Mouse (Mus musculus) liver, postnatal 0 days (tissue): ENCODE data around the gene Tef. TPM values are rescaled to one million over a fixed set of nuclear protein-coding genes. Genes with fewer than 3 reads are reported as not detected.

Experiments used
- ATAC-seq: fragments of 200-750 bp; cut with Nextera tagmentation; 2 replicates; pipeline ENCODE4 v1.8.0; 2017; ENCODE audit warnings: mild to moderate bottlenecking, moderate library complexity
- DNase-seq: peaks from one replicate; pipeline ENCODE4 v3.0.0-alpha.2; 2016
- H3K27ac ChIP-seq: fragments of 300-500 bp; sonication (generic); 2 replicates; pipeline ENCODE4 v1.5.1; 2014; ENCODE audit warnings: antibody characterized with exemption, moderate library complexity, mild to moderate bottlenecking, low read depth
- H3K27me3 ChIP-seq: fragments of 300-500 bp; sonication (generic); 2 replicates; pipeline ENCODE4 v1.6.1; 2014; ENCODE audit warnings: low read length, control low read depth, mixed read lengths; ENCODE audit not compliant: insufficient read depth
- H3K36me3 ChIP-seq: fragments of 300-500 bp; sonication (generic); replicated peaks from 2 replicates; pipeline ENCODE4 v1.6.1; 2014; ENCODE audit warnings: mild to moderate bottlenecking, control low read depth, low read length, moderate library complexity, mixed read lengths; ENCODE audit not compliant: insufficient read depth
- H3K4me1 ChIP-seq: fragments of 300-500 bp; sonication (generic); 2 replicates; pipeline ENCODE4 v1.6.1; 2014; ENCODE audit warnings: antibody characterized with exemption, mild to moderate bottlenecking, control low read depth; ENCODE audit not compliant: insufficient read depth
- H3K4me2 ChIP-seq: fragments of 300-500 bp; sonication (generic); 2 replicates; pipeline ENCODE4 v1.6.1; 2014; ENCODE audit warnings: low read depth, mild to moderate bottlenecking, low read length, moderate library complexity, mixed read lengths
- H3K4me3 ChIP-seq: fragments of 300-500 bp; sonication (generic); 2 replicates; pipeline ENCODE4 v1.5.1; 2014; ENCODE audit warnings: low read depth, low read length
- H3K9ac ChIP-seq: fragments of 300-500 bp; sonication (generic); replicated peaks from 2 replicates; pipeline ENCODE4 v1.6.1; 2014; ENCODE audit warnings: mild to moderate bottlenecking, moderate library complexity
- H3K9me3 ChIP-seq: fragments of 300-500 bp; sonication (generic); 2 replicates; pipeline ENCODE4 v1.6.1; 2016; ENCODE audit warnings: mild to moderate bottlenecking, control low read depth, low read length, mixed read lengths
- CTCF ChIP-seq: sonication (generic); IDR thresholded peaks from 2 replicates; pipeline ENCODE4 v1.5.1; 2016; ENCODE audit warnings: antibody characterized with exemption, low read depth
- EP300 ChIP-seq: IDR thresholded peaks from 2 replicates; pipeline ENCODE4 v1.6.1; 2016; ENCODE audit warnings: antibody characterized with exemption, low read depth, mild to moderate bottlenecking
- WGBS: fragments of 180-500 bp; shearing (Covaris S2); extraction: QIAGEN DNeasy Blood & Tissue Kit; methylation state at CpG from one replicate; pipeline ENCODE4 v1.1.7; 2014; ENCODE audit not compliant: insufficient replicate concordance; 5-methylcytosine and 5-hydroxymethylcytosine counted together
- polyA plus RNA-seq: library from polyadenylated mRNA; unstranded; fragments of >200 nt; fragmentation: Nextera tagmentation; extraction: Ambion mirVana; gene quantifications from 2 replicates; pipeline ENCODE4 v1.2.1, GENCODE M21; 2015

Tef gene
- polyA plus RNA-seq, 1 experiment from 2014 or later, result 14.0 TPM

DNA sequence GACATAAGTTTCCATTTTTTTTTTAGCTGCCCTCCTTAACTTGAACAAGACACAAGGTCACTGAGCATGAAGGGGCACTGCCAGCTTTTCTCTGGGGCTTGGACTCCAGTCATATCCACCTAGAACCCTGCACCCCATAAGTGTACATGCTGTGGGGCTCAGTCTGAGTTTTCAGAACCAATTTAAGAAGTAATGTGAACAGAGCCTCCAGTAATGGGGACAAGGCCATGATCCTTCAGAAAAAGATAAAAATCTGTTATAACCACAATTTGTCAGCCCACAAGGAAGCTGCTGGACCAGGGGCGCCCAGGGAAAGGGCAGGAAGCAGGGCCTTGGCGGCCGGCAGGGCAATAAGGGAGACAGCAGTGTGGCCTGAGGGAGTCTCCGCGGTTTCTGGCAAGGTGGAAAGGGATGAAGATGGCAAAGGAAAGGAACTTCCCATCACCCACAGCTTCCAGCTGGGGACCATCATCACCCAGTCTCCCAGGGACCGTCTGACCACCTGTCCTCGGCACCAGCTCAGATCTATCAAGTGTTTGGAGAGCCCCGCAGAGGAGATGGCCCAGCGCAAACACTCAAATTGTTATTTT lies 50.3 kb downstream of the Tef start:
- Histone ChIP-seq H3K36me3 (peaks cover 37% of the 10 kb centered on the region), H3K4me1 (peaks cover 9% of the 10 kb centered on the region), H3K27me3 (no peaks in the 10 kb centered on the region), H3K9ac (peak overlapping the region; percentile 45; the same call in 1 of the 2 replicates), H3K9me3 (no peaks in the 10 kb centered on the region), H3K4me2 (peak overlapping the region; percentile 37), H3K27ac (peak overlapping the region; percentile 82), H3K4me3 (no peak overlapping the region)
- TF ChIP-seq CTCF (no peak), EP300 (no peak)
- ATAC-seq (no peak), DNase-seq (no peak)
- WGBS, result 70% methylated on average over 9 of the region's 9 CpGs

DNA sequence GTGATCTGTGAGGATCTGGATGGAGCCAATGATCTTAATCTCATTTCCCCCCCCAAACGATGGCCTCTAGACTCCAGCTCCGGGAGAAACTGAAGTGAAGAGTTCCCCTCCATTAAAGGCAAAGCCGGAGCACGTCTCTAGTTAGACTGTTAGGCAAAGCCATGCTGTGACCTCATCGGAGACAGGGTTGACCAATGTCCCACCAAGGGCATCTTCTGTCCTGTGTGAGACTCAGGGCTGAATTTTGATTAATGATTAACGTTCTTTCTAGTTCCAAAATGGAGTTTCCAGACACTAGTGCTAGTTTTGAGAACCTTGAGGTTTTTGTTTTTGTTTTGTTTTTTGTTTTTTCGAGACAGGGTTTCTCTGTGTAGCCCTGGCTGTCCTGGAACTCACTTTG lies 50.9 kb downstream of the Tef start:
- H3K36me3 ChIP-seq, result peaks cover 37% of the 10 kb centered on the region
- H3K9ac ChIP-seq, result peak overlapping the region; percentile 45; the same call in 1 of the 2 replicates
- DNase-seq (no peak), ATAC-seq (peak; percentile 57)
- peak overlapping the region; percentile 82 for H3K27ac ChIP-seq
- peaks cover 9% of the 10 kb centered on the region for H3K4me1 ChIP-seq
- H3K27me3 ChIP-seq, result no peaks in the 10 kb centered on the region
- no peak overlapping the region for H3K4me3 ChIP-seq
- peak overlapping the region; percentile 37 for H3K4me2 ChIP-seq
- H3K9me3 ChIP-seq, result no peaks in the 10 kb centered on the region
- WGBS, result 70% methylated on average over 7 of the region's 7 CpGs
- TF ChIP-seq CTCF, result no peak
- no peak for TF ChIP-seq EP300

DNA sequence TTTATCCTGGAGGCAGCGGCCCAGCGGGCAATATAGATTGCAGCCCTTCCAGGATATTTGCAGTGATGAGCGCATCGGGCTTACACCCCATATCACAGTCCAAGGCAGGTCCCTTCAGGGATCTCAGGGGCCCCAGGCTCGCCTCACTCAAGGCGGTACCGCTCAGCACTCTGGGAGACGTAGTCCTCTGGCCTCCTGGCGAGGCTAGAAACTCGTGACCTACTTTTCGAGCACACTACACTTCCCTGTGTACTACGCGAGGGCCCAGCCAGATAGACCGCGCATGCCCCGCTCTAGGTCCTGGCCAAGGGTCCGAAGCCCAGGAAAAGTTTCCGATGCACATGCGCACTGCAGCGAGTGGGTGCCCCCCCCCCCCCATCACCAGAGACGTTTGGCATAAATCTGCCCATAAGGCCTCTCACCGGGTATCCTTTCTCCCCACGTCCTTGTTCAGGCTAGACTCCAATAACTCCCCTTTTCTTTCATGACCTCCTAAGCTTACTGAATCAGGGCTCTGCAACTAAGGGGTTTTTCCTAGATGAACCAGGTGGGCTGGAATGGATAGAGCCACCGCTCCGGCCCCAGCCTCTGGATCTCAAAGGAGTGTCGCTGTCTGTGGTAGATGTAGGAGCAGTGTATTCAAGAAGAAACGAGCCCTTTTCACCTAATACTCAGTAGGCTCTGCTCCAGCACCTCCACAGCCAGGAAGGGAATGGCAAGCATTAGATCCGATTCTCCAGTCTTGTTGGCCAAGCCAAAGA lies 54.0 kb downstream of the Tef start:
- ATAC-seq, result peak; percentile 75
- Histone ChIP-seq H3K9me3 (no peaks in the 10 kb centered on the region), H3K4me1 (peaks cover 22% of the 10 kb centered on the region), H3K27me3 (no peaks in the 10 kb centered on the region), H3K9ac (peak overlapping the region; percentile 93), H3K4me2 (peak overlapping the region; percentile 89), H3K4me3 (peak overlapping the region; percentile 97), H3K27ac (peak overlapping the region; percentile 97), H3K36me3 (peaks cover 12% of the 10 kb centered on the region)
- TF ChIP-seq EP300, result peak; percentile 37; the same call in 1 of the 2 replicates
- no peak for TF ChIP-seq CTCF
- peak; percentile 87 for DNase-seq
- under 1% methylated on average over 28 of the region's 28 CpGs for WGBS

DNA sequence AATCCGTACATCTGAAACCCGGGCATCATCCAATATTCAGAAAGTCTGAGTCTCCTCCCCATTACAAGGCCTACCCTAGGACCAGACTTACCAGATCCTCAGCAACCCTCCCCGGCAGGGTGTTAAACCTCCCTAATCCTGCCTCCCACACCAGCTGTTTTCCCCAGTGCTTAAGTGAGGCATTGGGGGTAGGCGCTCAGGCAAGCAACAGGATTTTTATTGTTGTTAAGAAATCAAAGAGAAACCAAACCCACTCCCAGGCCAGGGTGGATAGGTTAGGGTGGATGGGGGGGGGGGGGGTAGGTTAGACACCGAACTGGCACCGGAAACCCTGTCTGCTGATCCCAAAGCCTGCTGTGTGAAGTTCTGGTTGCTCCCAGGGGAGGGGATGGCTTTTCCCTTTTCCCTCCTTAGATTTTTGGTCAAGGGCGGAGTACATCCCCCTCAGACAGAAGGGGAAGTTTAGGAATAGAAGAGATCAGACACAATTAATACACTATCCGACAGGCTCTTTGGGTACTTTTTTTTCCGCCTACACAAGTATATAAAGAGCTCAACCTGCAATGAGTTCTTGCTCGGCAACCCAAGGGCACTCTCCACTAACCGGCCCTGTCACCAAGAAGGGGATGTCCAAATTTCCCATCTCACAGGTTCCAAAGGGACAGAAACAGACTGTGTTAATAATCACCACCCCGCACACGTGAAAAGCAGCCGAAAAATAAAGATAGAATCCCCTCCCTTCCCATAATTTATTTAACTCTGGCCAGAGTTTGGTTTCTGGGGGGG lies 54.9 kb downstream of the Tef start:
- Histone ChIP-seq H3K27me3 (no peaks in the 10 kb centered on the region), H3K4me2 (peak overlapping the region; percentile 89), H3K4me1 (peaks cover 22% of the 10 kb centered on the region), H3K27ac (peak overlapping the region; percentile 97), H3K4me3 (peak overlapping the region; percentile 97), H3K36me3 (peaks cover 4% of the 10 kb centered on the region; the same call in 1 of the 2 replicates), H3K9me3 (no peaks in the 10 kb centered on the region), H3K9ac (peak overlapping the region; percentile 93)
- no peak for TF ChIP-seq CTCF
- no peak for TF ChIP-seq EP300
- ATAC-seq, result no peak
- WGBS, result under 1% methylated on average over 14 of the region's 14 CpGs
- no peak for DNase-seq

DNA sequence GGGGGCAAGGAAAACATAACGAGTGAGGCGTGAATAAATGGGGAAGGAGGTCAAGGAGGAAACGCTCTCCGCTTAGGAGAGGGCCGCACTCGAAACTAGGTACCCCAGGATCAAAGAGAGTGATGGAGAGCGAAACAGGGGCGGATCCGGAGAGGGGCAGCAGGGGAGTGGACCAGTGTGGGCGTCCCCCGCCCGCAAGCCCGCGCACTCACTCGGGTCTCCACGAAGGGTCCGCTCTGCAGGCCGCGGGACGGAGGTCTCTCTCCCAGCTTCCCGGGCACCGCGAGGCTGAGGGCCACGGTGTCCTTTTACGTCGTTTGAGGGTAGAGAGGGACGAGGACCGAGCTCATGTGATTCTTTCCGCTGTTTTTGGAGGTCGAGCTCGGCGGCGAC lies 55.5 kb downstream of the Tef start:
- Histone ChIP-seq H3K4me2 (peak overlapping the region; percentile 89), H3K9me3 (no peaks in the 10 kb centered on the region), H3K36me3 (0 out of 2 replicates have a peak, but pooled peaks cover 4% of the 10 kb centered on the region), H3K27me3 (no peaks in the 10 kb centered on the region), H3K4me1 (peaks cover 22% of the 10 kb centered on the region), H3K9ac (peak overlapping the region; percentile 93), H3K4me3 (peak overlapping the region; percentile 97), H3K27ac (peak overlapping the region; percentile 97)
- DNase-seq (no peak), ATAC-seq (peak; percentile 7)
- WGBS, result under 1% methylated on average over 33 of the region's 33 CpGs
- TF ChIP-seq CTCF, result no peak
- TF ChIP-seq EP300, result no peak

DNA sequence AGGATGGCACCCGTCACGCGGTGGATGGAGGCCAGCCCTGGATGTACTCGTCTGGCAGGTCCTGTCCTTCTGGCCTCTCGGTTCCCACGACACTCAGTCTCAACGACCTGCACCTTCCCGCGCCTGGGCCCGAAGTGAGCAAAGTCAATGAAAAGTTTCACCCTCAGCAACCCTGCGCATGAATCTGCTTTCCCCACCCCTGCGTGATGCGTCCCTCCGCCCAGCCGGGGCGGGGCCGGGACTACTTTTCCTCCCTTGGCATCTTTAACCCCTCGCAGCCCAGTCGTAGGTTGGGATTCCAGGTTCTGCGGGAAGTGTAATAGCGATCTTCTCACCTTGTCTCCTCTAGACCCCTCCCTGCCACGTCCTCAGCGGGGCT lies 55.9 kb downstream of the Tef start:
- peak; percentile 93 for DNase-seq
- WGBS, result under 1% methylated on average over 23 of the region's 23 CpGs
- H3K4me1 ChIP-seq, result peaks cover 22% of the 10 kb centered on the region
- no peaks in the 10 kb centered on the region for H3K27me3 ChIP-seq
- ATAC-seq, result peak; percentile 57
- 0 out of 2 replicates have a peak, but pooled peaks have one; percentile 6 for TF ChIP-seq CTCF
- TF ChIP-seq EP300, result peak; percentile 89
- no peaks in the 10 kb centered on the region for H3K9me3 ChIP-seq
- H3K9ac ChIP-seq, result peak overlapping the region; percentile 93
- H3K4me2 ChIP-seq, result peak overlapping the region; percentile 89
- peak overlapping the region; percentile 97 for H3K4me3 ChIP-seq
- 0 out of 2 replicates have a peak, but pooled peaks cover 4% of the 10 kb centered on the region for H3K36me3 ChIP-seq
- H3K27ac ChIP-seq, result peak overlapping the region; percentile 97
